Mouse (Mus musculus) T-helper 2 cell (primary cell): Measurements from ENCODE around the gene Tmem141.

Experiments
- in situ Hi-C: fragments of 300-600 bp; cut with MboI, MseI; formaldehyde crosslinking; loops from one replicate; pipeline ENCODE4 v1.15.1; 2025; ENCODE audit warnings: high pct_unique_total_duplicates

The Tmem141 gene

GRCm38 (mm10) chr2:25577951-25578795, 43.6 kb downstream of the Tmem141 start:
- in situ Hi-C loops, result no loop called here

DNA sequence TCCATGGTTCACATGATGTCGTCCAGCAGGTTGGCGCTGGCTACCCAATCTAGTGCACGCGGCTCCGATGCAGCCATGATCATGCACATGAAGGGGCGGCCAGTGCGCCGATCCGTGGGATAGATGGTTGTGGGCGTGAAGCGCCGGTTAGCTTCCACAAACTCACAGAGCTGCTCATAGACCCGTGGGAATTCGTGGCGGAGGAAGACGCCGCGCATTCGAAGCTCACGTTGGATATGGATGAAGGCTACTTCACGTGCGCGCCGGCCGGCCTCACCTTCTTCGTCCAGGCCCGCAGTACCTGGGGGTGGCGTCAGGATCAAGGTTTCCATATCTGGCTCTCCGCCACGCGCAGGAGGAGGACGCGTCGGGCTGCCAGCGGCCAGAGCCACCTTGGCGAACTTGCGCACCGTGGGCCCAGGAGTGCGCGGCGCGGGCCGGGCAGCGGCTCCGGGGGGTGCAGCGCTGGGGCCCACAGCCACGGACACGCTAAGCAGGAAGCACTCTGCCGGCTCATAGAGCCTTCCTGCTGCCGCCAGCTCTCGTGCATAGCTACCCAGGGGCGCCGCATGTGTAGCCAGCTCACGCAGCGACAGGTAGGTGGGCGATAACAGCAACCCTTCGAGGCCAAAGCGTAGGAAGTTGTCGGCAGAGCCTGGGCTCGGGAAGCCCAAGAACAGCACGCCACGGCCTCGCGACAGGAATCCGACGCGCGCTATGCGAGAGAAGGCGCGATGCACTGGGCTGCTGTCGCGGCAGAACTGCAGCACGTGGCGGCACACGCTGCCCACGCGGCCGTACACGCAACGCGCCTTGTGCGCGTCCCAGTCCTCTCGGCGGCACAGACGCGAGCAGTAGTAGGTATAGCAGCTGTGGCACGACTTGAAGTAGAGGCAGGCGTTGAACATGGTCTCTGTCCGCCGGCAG, 44.6 kb downstream of the Tmem141 start:
- in situ Hi-C loops, result no loop called here

GRCm38 (mm10) chr2:25576028-25576850, 45.6 kb downstream of the Tmem141 start:
- in situ Hi-C loops, result no loop called here

GRCm38 (mm10) chr2:25575432-25576027, 46.3 kb downstream of the Tmem141 start:
- in situ Hi-C loops, result no loop called here

- in situ Hi-C loops, result no loop called here
These were observed 47.0 kb downstream of the Tmem141 start, which contains the start of the genes Mamdc4 and Phpt1 for GRCm38 (mm10) chr2:25574579-25575431. Gene Mamdc4, minus strand, starts transcription at chr2:25574845. Gene Phpt1, minus strand, starts transcription at chr2:25575224.

DNA sequence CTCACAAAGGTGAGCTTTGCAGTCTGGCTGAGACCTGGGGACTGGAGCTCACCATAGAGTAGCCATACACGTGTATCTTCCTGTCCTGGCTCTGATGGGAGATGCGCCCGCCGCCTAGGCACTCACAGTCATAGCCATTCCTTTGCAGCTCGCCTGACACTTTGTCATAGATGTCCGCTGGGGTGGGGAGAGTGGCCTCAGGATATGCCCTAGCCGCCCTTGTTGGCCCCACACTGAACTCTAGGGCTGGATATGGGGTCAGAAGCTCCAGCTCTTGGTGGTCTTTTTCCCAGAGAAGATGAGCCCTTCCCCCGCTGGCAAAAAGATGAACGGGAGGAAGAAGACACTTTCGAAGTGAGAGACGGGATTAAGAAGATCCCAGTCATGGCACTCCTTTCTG, 47.7 kb downstream of the Tmem141 start:
- in situ Hi-C loops, result no loop called here

GRCm38 (mm10) chr2:25573068-25573467, 48.7 kb downstream of the Tmem141 start:
- in situ Hi-C loops, result no loop called here

GRCm38 (mm10) chr2:25571221-25571620, 50.6 kb downstream of the Tmem141 start:
- in situ Hi-C loops, result no loop called here
